Mouse (Mus musculus) heart, embryonic 16.5 days (tissue): ENCODE measurements around the gene Fdps. TPM values are rescaled to one million over a fixed set of nuclear protein-coding genes. Genes with fewer than 3 reads are reported as not detected.
A peak's percentile ranks its signal among the peaks of the same experiment; 100 is the strongest.

Experiments
- ATAC-seq: fragments of 200-750 bp; cut with Nextera tagmentation; replicated peaks from 2 replicates; pipeline ENCODE4 v1.8.0; 2017; ENCODE audit warnings: moderate number of reproducible peaks; ENCODE audit not compliant: insufficient read depth, low FRiP score; ENCODE audit errors: extremely low read depth
- H3K27ac ChIP-seq: fragments of 300-500 bp; sonication (generic); 2 replicates; pipeline ENCODE4 v1.5.1; 2014; ENCODE audit warnings: mild to moderate bottlenecking, low read length, control low read depth, moderate library complexity
- H3K27me3 ChIP-seq: fragments of 300-500 bp; sonication (generic); 2 replicates; pipeline ENCODE4 v1.6.1; 2014; ENCODE audit warnings: low read length, mixed read lengths; ENCODE audit not compliant: control insufficient read depth, insufficient read depth
- H3K36me3 ChIP-seq: fragments of 300-500 bp; sonication (generic); 2 replicates; pipeline ENCODE4 v1.6.1; 2014; ENCODE audit not compliant: control insufficient read depth, insufficient read depth
- H3K4me1 ChIP-seq: fragments of 300-500 bp; sonication (generic); 2 replicates; pipeline ENCODE4 v1.6.1; 2014; ENCODE audit warnings: low read length, mixed read lengths; ENCODE audit not compliant: control insufficient read depth, insufficient read depth
- H3K4me2 ChIP-seq: fragments of 300-500 bp; sonication (generic); 2 replicates; pipeline ENCODE4 v1.6.1; 2014; ENCODE audit warnings: low read depth, mild to moderate bottlenecking, control low read depth, low read length
- H3K4me3 ChIP-seq: fragments of 300-500 bp; sonication (generic); 2 replicates; pipeline ENCODE4 v1.5.1; 2014; ENCODE audit warnings: mild to moderate bottlenecking, control low read depth, low read length
- H3K9ac ChIP-seq: fragments of 300-500 bp; sonication (generic); 2 replicates; pipeline ENCODE4 v1.6.1; 2014; ENCODE audit warnings: low read length, control low read depth
- H3K9me3 ChIP-seq: fragments of 300-500 bp; sonication (generic); replicated peaks from 2 replicates; pipeline ENCODE4 v1.6.1; 2016; ENCODE audit warnings: low read length; ENCODE audit not compliant: control insufficient read depth
- WGBS: fragments of 180-500 bp; shearing (Covaris S2); extraction: QIAGEN DNeasy Blood & Tissue Kit; methylation state at CpG from one replicate; pipeline ENCODE4 v1.1.7; 2014; 5-methylcytosine and 5-hydroxymethylcytosine counted together
- polyA plus RNA-seq: library from polyadenylated mRNA; unstranded; fragments of >200 nt; fragmentation: Nextera tagmentation; extraction: Ambion mirVana; gene quantifications from 2 replicates; pipeline ENCODE4 v1.2.1, GENCODE M21; 2015

Fdps gene
- polyA plus RNA-seq, result 103 and 116 TPM in 2 replicates

DNA sequence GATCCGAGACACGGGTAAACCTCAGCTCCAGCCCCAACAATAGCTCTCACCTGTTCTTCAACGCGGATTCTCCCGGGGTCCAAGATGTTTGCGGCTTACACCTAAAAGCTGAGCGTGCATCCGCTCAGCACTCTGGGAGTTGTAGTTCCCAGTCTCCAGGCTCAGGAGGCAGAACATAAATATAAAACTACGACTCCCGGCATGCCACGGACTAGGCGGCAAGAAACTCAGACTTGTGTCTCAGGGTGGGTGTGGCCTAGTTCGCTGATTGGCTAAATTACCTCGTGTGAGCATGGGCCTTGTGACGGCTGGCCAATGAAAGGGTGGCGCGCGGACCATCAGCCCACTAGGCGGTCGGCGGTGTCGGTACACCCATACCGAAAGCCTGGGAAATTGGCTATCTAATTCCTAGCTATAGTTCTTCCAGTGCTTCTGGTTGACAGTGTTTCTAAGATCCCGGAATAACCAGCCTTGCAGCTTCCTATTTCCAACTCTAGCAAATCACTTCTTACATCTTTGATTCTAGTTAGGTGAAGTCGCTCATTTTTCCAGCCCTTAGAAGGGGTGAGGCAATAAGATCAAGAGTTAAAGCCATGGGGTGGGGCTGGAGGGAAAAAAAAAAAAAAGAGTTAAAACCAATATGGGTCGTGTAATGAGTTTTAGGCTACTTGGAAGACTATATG, at the start of gene Fdps:
Gene Fdps, minus strand, starts transcription at position 148 of the 683 bp plus-strand sequence.
- no peaks in the 10 kb centered on the region for H3K27me3 ChIP-seq
- ATAC-seq, result peak; percentile 99
- H3K9ac ChIP-seq, result peak within 1 kb of the TSS; percentile 64
- peak within 1 kb of the TSS; percentile 70 for H3K4me2 ChIP-seq
- no peaks in the 10 kb centered on the region for H3K9me3 ChIP-seq
- WGBS, result under 1% methylated on average over 26 of the region's 26 CpGs
- no peaks in the 10 kb centered on the region; the same call in 1 of the 2 replicates for H3K36me3 ChIP-seq
- H3K4me1 ChIP-seq, result peaks cover 13% of the 10 kb centered on the region
- peak within 1 kb of the TSS; percentile 66 for H3K4me3 ChIP-seq
- peak within 1 kb of the TSS; percentile 52; the same call in 1 of the 2 replicates for H3K27ac ChIP-seq

DNA sequence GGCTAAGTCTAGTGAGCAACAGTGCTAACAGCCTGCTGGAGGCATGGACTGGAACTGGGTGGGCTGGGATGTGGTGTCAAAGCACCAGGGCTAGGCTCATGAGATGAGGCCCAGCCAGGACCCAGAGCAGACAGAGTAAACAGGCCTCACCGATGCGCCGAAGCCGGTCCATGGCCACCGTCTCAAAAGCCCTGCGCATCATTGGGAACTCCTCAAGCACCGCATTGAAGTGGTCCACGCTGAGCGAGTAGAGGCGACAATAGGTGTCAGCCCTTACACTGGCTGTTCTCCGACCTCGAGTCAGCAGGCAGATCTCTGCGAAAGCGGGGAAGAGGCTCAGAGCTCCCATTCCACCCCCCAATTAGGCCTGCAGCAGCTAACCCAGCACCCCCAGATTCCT, 46.8 kb upstream of the Fdps start:
- Histone ChIP-seq H3K27me3 (peaks cover 60% of the 10 kb centered on the region), H3K9ac (no peak overlapping the region), H3K4me2 (no peak overlapping the region), H3K27ac (no peak overlapping the region), H3K36me3 (no peaks in the 10 kb centered on the region), H3K9me3 (no peaks in the 10 kb centered on the region), H3K4me1 (peaks cover 2% of the 10 kb centered on the region; the same call in 1 of the 2 replicates), H3K4me3 (no peak overlapping the region)
- 73% methylated on average over 14 of the region's 14 CpGs for WGBS
- no peak for ATAC-seq

DNA sequence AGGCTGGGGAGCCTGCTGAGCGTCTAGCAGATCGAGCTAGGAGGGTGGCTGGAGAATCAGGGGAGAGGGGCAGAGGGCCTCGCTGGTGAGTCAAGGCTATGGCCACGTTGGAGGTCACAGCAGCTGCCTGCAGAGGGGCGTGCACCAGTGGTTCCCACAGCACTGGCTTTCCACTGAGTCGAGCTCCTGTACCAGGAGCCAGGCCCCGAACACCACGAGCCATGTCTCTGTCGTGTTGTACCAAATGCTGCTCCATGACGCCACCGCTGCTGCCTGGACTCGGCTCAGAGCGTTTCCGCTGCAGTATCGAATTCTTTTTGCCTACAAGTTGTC, 46.2 kb upstream of the Fdps start:
- H3K4me1 ChIP-seq, result peaks cover 2% of the 10 kb centered on the region; the same call in 1 of the 2 replicates
- peak overlapping the region; percentile 34; the same call in 1 of the 2 replicates for H3K4me3 ChIP-seq
- ATAC-seq, result no peak
- H3K9ac ChIP-seq, result no peak overlapping the region
- peaks cover 60% of the 10 kb centered on the region for H3K27me3 ChIP-seq
- H3K36me3 ChIP-seq, result no peaks in the 10 kb centered on the region
- H3K9me3 ChIP-seq, result no peaks in the 10 kb centered on the region
- no peak overlapping the region for H3K27ac ChIP-seq
- 5% methylated on average over 15 of the region's 15 CpGs for WGBS
- peak overlapping the region; percentile 50 for H3K4me2 ChIP-seq

DNA sequence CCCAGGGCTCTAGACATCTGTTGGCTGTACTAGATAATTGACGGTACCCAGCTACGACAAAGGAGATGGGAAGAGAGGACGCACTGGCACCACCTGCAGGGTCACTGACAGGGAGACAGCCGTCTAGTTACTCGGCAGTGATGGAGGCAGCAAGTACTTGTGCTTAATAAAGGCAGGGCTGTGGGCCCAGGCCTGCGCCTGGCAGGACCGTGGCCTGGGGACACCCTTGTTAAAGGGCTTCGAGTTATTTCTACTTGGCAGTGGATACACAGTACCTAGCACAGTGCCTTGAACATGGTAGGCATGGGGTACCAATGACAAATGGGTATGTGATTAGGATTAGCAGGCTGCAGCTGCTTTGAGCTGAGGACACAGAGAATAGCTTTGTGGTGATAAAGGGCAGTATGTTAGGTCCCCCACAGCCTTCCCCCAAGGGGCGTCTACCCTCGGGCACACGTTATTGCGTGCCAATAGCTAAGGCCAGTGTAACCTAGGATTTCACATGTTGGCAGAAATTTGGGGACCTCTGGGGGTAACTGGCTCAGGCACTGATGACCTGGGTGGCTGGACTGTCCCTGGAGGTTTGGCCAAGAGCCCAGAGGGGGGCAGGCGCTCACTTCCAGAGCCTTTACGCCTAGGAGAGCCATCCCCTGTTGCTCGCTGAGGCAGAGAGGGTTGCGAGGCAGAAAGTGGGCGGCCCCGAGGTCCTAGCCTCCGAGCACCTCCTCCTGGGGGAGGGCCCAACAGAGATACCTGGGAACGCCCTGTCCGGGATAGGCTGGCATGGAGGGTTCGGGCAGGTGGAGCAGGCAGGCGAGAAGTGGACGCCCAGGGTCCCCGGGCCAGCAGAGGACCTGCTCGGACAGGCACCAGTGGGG, 45.6 kb upstream of the Fdps start:
- no peak for ATAC-seq
- Histone ChIP-seq H3K4me3 (peak overlapping the region; percentile 34; the same call in 1 of the 2 replicates), H3K9ac (no peak overlapping the region), H3K27me3 (peaks cover 60% of the 10 kb centered on the region), H3K4me1 (peaks cover 2% of the 10 kb centered on the region; the same call in 1 of the 2 replicates), H3K36me3 (no peaks in the 10 kb centered on the region), H3K4me2 (peak overlapping the region; percentile 50), H3K27ac (no peak overlapping the region), H3K9me3 (no peaks in the 10 kb centered on the region)
- WGBS, result 19% methylated on average over 26 of the region's 26 CpGs

DNA sequence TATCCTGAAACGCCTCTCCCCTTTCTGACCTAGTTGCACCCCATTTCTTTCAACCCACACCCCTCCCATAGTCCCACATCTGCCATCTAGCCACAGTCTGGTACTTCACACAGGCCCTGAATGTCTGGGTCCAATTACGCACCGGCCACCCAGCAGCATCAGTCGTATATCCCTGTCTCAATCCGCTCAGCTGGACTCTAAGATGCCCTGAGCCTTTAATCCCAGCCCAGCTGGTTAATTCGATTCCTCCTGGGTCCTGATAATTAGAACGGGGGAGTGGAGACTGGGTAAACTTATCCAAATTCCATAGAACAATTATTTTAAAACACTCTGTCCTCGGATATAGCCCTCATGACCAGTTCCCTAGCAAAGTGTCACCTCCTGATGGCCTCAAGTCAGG, 43.8 kb upstream of the Fdps start:
- Histone ChIP-seq H3K9ac (no peak overlapping the region), H3K36me3 (no peaks in the 10 kb centered on the region), H3K4me1 (peaks cover 2% of the 10 kb centered on the region; the same call in 1 of the 2 replicates), H3K27me3 (peaks cover 53% of the 10 kb centered on the region), H3K9me3 (no peaks in the 10 kb centered on the region), H3K4me3 (no peak overlapping the region), H3K4me2 (no peak overlapping the region), H3K27ac (no peak overlapping the region)
- 60% methylated on average over 8 of the region's 8 CpGs for WGBS
- no peak for ATAC-seq

DNA sequence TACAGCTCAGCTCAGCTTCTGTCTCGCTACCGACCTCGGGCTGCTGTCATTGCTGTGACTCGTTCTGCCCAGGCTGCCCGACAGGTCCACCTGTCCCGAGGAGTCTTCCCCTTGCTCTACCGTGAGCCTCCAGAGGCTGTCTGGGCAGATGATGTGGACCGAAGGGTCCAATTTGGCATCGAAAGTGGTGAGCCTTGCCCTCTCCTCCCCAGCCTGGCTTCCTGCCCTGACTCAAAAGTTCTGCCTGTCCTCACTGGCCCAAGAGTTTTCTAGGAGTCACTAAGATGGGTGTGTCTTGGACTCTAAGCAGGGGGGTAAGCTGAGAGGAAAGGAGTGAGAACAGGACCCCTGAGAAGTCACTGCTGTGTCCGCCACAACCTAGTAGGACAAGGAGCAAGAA, 43.1 kb upstream of the Fdps start:
- Histone ChIP-seq H3K4me1 (peaks cover 2% of the 10 kb centered on the region; the same call in 1 of the 2 replicates), H3K27me3 (peaks cover 48% of the 10 kb centered on the region), H3K9ac (no peak overlapping the region), H3K4me3 (no peak overlapping the region), H3K27ac (no peak overlapping the region), H3K9me3 (no peaks in the 10 kb centered on the region), H3K4me2 (no peak overlapping the region), H3K36me3 (no peaks in the 10 kb centered on the region)
- 72% methylated on average over 10 of the region's 10 CpGs for WGBS
- ATAC-seq, result no peak

DNA sequence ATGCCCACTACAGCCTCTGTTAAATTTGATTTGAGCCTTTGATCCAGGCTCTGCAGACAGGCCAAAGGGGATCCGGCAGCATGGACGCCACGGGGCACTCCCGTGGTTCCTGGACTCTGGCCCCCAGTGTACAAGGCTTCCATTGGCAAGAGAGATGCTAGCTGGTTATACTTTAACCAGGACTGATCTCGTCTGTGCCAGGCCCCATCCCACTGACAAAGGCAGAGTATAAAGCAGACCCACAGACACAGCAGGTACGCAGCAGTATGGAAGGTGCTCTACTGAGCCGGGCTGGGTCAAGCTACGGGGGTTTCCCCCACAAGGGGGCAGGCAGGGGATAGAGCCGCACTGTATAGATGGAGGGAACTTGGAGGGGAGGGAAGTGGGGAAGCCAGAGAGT, 34.6 kb upstream of the Fdps start:
- no peaks in the 10 kb centered on the region for H3K9me3 ChIP-seq
- no peak overlapping the region for H3K9ac ChIP-seq
- H3K4me2 ChIP-seq, result no peak overlapping the region
- no peak overlapping the region for H3K4me3 ChIP-seq
- H3K4me1 ChIP-seq, result peaks cover 3% of the 10 kb centered on the region; the same call in 1 of the 2 replicates
- ATAC-seq, result no peak
- 0 out of 2 replicates have a peak, but pooled peaks cover 4% of the 10 kb centered on the region for H3K27me3 ChIP-seq
- H3K27ac ChIP-seq, result no peak overlapping the region
- 39% methylated on average over 9 of the region's 9 CpGs for WGBS
- H3K36me3 ChIP-seq, result no peaks in the 10 kb centered on the region

DNA sequence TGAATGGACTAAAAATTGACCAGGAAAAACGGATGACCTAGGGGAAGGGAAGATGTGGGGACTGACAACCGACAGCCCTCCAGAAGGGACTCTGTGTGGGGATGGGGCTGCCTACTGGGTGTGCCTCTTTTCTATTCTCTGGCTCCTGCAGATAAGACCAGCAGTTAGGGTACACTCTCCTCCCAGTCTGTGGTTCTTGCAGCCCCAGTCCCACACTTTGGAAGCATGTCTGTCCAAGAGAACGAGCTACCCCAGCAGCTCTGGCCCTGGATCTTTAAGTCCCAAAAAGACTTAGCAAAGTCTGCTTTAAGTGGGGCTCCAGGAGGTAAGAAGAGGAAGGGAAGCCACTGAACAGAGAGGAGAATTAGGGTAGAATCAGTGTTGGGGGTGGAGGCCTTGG, 34.2 kb upstream of the Fdps start, which contains the start of gene Pklr:
Gene Pklr, plus strand, starts transcription at position 185 of the 400 bp plus-strand sequence.
- no peak within 1 kb of the TSS for H3K4me3 ChIP-seq

More for the DNA sequence above, 34.2 kb upstream of the Fdps start, which contains the start of gene Pklr:
- Histone ChIP-seq H3K36me3 (no peaks in the 10 kb centered on the region), H3K9me3 (no peaks in the 10 kb centered on the region), H3K27me3 (0 out of 2 replicates have a peak, but pooled peaks cover 4% of the 10 kb centered on the region), H3K4me1 (peaks cover 3% of the 10 kb centered on the region; the same call in 1 of the 2 replicates), H3K27ac (no peak within 1 kb of the TSS), H3K4me2 (no peak within 1 kb of the TSS), H3K9ac (no peak within 1 kb of the TSS)
- 52% methylated on average over 3 of the region's 3 CpGs for WGBS
- no peak for ATAC-seq
